9 mouse cellular contexts compared by ENCODE assay signal in the genomic region with DNA sequence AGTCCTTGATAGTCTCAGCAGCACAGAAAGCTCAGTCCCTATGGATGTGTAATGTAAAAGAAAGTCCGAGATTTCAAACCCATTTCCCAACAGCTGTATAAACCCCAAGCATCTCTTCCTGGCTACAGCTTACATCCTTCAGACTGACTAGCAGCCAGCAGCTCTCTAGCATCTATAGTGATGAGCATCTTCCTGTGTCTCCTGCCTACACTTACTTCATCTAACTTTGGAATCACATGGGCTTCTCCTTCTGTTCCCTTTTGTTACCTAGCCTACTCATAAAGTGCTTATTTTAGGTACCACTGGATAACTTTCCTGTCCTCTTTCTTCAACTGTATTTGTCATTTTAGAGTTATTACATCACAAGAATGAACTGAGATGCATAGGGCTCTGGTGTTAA.
"Had no signal": no experiment of that assay in that cellular context is flagged by ENCODE, and none has a peak within 500 bp of the region (broad histone marks: within the 10 kb centered on the region; RNA-seq: fewer than 3 reads in every experiment).

No protein-coding gene starts in this region.

- DNase-seq: kidney, adult 11 months; kidney, adult 8-10 months; kidney, postnatal 10 days; kidney, postnatal 36 days; layer of hippocampus, postnatal 36 days; liver, postnatal 0 days; lung, embryonic 14.5 days; right cerebral cortex, postnatal 25 days; thymus, postnatal 25 days had no signal
